Mouse (Mus musculus) intestine, embryonic 14.5 days (tissue): ENCODE measurements around the gene Epha6. TPM values are rescaled to one million over a fixed set of nuclear protein-coding genes. Genes with fewer than 3 reads are reported as not detected.

Source experiments
- microRNA-seq: library from miRNA; unstranded; fragments of <30 nt; microRNA quantifications from one replicate; pipeline ENCODE4, GENCODE M21; 2016
- polyA plus RNA-seq: library from polyadenylated mRNA; unstranded; fragments of >200 nt; fragmentation: Nextera tagmentation; extraction: Ambion mirVana; gene quantifications from 2 replicates; pipeline ENCODE4 v1.2.1, GENCODE M21; 2014

Epha6 gene
- polyA plus RNA-seq, 1 experiment from 2014 or later, result 0.27 TPM

Small RNAs within 50 kb of the gene (microRNA-seq; reads per million reads assigned to microRNA genes)
- not detected for gene Gm24755
